Mouse (Mus musculus) spleen, adult 2 months (tissue): ENCODE data around the gene Tmem95.

Source experiments
- CTCF ChIP-seq: fragments of 200-500 bp; IDR thresholded peaks from 2 replicates; pipeline ENCODE4 v1.5.1; 2011; ENCODE audit warnings: mild to moderate bottlenecking, inconsistent platforms; ENCODE audit not compliant: insufficient read depth, insufficient read length, insufficient replicate concordance; ENCODE audit errors: extremely low read depth
- POLR2A ChIP-seq: fragments of 200-500 bp; IDR thresholded peaks from 2 replicates; pipeline ENCODE4 v1.6.1; 2011; ENCODE audit warnings: low read depth, low read length, inconsistent platforms

- no peak for TF ChIP-seq POLR2A
- TF ChIP-seq CTCF: no peak
These were observed 1.1 kb upstream of the Tmem95 start for GRCm38 (mm10) chr11:69878952-69879351.
